Mouse (Mus musculus) intestine, embryonic 15.5 days (tissue): ENCODE data around the gene Gm21800. TPM values are rescaled to one million over a fixed set of nuclear protein-coding genes. Genes with fewer than 3 reads are reported as not detected.
"Not testable (repeated sequence)": the region's sequence is repeated elsewhere in the genome, so short reads cannot be mapped to it uniquely, and the experiment has no call there.

Experiments used
- ATAC-seq: fragments of 200-750 bp; cut with Nextera tagmentation; 2 replicates; pipeline ENCODE4 v1.8.0; 2017; ENCODE audit warnings: moderate TSS enrichment, moderate library complexity
- H3K27ac ChIP-seq: fragments of 300-500 bp; sonication (generic); 2 replicates; pipeline ENCODE4 v1.5.1; 2015; ENCODE audit warnings: mild to moderate bottlenecking, inconsistent platforms
- H3K27me3 ChIP-seq: fragments of 300-500 bp; sonication (generic); replicated peaks from 2 replicates; pipeline ENCODE4 v1.6.1; 2015; ENCODE audit warnings: inconsistent platforms
- H3K36me3 ChIP-seq: fragments of 300-500 bp; sonication (generic); 2 replicates; pipeline ENCODE4 v1.6.1; 2015; ENCODE audit warnings: inconsistent platforms
- H3K4me1 ChIP-seq: fragments of 300-500 bp; sonication (generic); replicated peaks from 2 replicates; pipeline ENCODE4 v1.6.1; 2015; ENCODE audit warnings: inconsistent platforms
- H3K4me2 ChIP-seq: fragments of 300-500 bp; sonication (generic); replicated peaks from 2 replicates; pipeline ENCODE4 v1.6.1; 2015; ENCODE audit warnings: mild to moderate bottlenecking, inconsistent platforms
- H3K4me3 ChIP-seq: fragments of 300-500 bp; sonication (generic); replicated peaks from 2 replicates; pipeline ENCODE4 v1.5.1; 2015; ENCODE audit warnings: inconsistent platforms
- H3K9ac ChIP-seq: fragments of 300-500 bp; sonication (generic); 2 replicates; pipeline ENCODE4 v1.6.1; 2015; ENCODE audit warnings: inconsistent platforms
- H3K9me3 ChIP-seq: fragments of 300-500 bp; sonication (generic); 2 replicates; pipeline ENCODE4 v1.6.1; 2016; ENCODE audit warnings: inconsistent platforms
- WGBS: fragments of 180-500 bp; shearing (Covaris S2); methylation state at CpG from one replicate; pipeline ENCODE4 v1.1.7; 2015; 5-methylcytosine and 5-hydroxymethylcytosine counted together
- polyA plus RNA-seq: library from polyadenylated mRNA; unstranded; fragments of >200 nt; fragmentation: Nextera tagmentation; extraction: Ambion mirVana; gene quantifications from 2 replicates; pipeline ENCODE4 v1.2.1, GENCODE M21; 2015

Gene Gm21800
- not detected in 2 replicates for polyA plus RNA-seq

DNA sequence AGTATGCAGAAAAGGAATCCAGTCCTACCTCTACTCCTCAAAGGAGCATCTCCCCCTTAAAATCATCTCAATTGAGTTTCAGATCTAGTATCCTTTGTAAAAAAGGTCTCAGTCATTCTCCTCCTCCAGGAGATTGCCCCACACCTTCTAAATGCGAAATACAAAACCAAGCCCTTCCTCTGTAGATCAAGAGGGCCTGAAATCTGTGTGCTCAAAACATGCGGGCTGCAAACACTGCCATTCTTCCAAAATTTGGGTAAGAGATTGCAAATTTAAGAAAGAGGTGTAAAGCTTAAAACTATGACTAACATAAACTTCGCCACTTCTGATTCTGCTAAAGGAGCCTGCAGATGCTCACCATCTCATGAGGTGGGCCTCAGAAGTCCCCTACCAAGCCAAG is at the start of gene Gm21800:
TSS of gene Gm21800 (plus strand) at position 301 of the 400 bp plus-strand sequence.
- H3K27ac ChIP-seq, H3K9ac ChIP-seq, H3K4me1 ChIP-seq, H3K36me3 ChIP-seq, ATAC-seq, H3K27me3 ChIP-seq, H3K9me3 ChIP-seq, H3K4me2 ChIP-seq, H3K4me3 ChIP-seq: not testable (repeated sequence)
- 73% methylated on average over 2 of the region's 3 CpGs for WGBS
